ENCODE assay signal across 7 mouse cellular contexts in genomic region chr8:114074122-114074521, GRCm38 (mm10). TPM values are rescaled to one million over a fixed set of nuclear protein-coding genes. Genes with fewer than 3 reads are reported as not detected.
DNase-seq lines count a peak whose midpoint lies in the region; TF ChIP-seq lines count a peak whose summit lies in the region.

No protein-coding gene starts in this region.

- H3K9ac ChIP-seq in ES-Bruce4 (ENCODE audit: low read depth, poor library complexity, severe bottlenecking), result no peak overlapping the region

- H3K9me3 ChIP-seq in ES-Bruce4 (replicated peaks; ENCODE audit: control insufficient read depth, insufficient read depth, low read length, poor library complexity, severe bottlenecking), result no peaks in the 10 kb centered on the region

- TF ChIP-seq EP300 in ES-Bruce4 (IDR thresholded peaks at IDR 0.05; ENCODE audit: insufficient read depth, low read depth, low read length), result no peak

- H3K27ac ChIP-seq in ES-Bruce4 (ENCODE audit: insufficient read depth, low read length), result no peak overlapping the region

- intact Hi-C loops in left cerebral cortex, postnatal 4 days (cut with DNase I), result no loop called here
- intact Hi-C loops in left cerebral cortex, postnatal 10 days (cut with DNase I), result no loop called here
- intact Hi-C loops in left cerebral cortex, postnatal 25 days (cut with DNase I), result no loop called here

- peak; percentile 34 for DNase-seq in left cerebral cortex, postnatal 4 days
- no peak for DNase-seq in left cerebral cortex, postnatal 10 days (ENCODE audit: extremely low spot score in 1 of 2, low spot score in 2 of 2)
- peak; percentile 30 for DNase-seq in adrenal gland, postnatal 10 days
- peak; percentile 13 for DNase-seq in forelimb bud, embryonic 11.5 days (ENCODE audit: low read depth, low spot score)
- DNase-seq in retina, embryonic 14.5 days (ENCODE audit: low spot score), result peak; percentile 44
- DNase-seq in left cerebral cortex, postnatal 25 days (ENCODE audit: low spot score in 2 of 2), result no peak

- H3K4me3 ChIP-seq in ES-Bruce4 (ENCODE audit: low read depth, low read length), result no peak overlapping the region

- H3K27me3 ChIP-seq in ES-Bruce4 (ENCODE audit: control insufficient read depth, insufficient read depth, low read length, poor library complexity, severe bottlenecking), result no peaks in the 10 kb centered on the region

- no peaks in the 10 kb centered on the region for H3K4me1 ChIP-seq in ES-Bruce4 (ENCODE audit: control insufficient read depth, insufficient read depth, low read length)

- no peaks in the 10 kb centered on the region for H3K36me3 ChIP-seq in ES-Bruce4 (ENCODE audit: control insufficient read depth, insufficient read depth, low read length, poor library complexity, severe bottlenecking)

- no peak for TF ChIP-seq POLR2A in ES-Bruce4 (IDR thresholded peaks at IDR 0.05; ENCODE audit: insufficient read depth, low read length)

- peak; percentile 87 for TF ChIP-seq CTCF in ES-Bruce4 (IDR thresholded peaks at IDR 0.05; ENCODE audit: low read depth, low read length)

RNA-seq across cellular contexts. Expression of gene Nudt7, which starts 59.2 kb away (rescaled TPM):
- total RNA-seq in left cerebral cortex, postnatal 4 days (2021), result 1 to 10 TPM; 1.0 to 1.8 TPM
- 1 to 10 TPM; 3.8 to 4.8 TPM for total RNA-seq in left cerebral cortex, postnatal 10 days (2021)
- 8.8 and 9.0 TPM in 2 replicates for polyA plus RNA-seq in ES-Bruce4 (2011; ENCODE audit: insufficient read depth, insufficient read length, low read depth, missing spikeins)
- total RNA-seq in adrenal gland, postnatal 10 days (2021), result 10 to 100 TPM; 68.9 to 77.9 TPM
- total RNA-seq in left cerebral cortex, postnatal 25 days (2021), result 1 to 10 TPM; 4.2 to 4.8 TPM

Comparison
In these comparisons a context has a peak if more than half of its experiments do, and no peak if none do; other contexts are left out.
1. DNase-seq: peak in left cerebral cortex, postnatal 4 days (single experiment), adrenal gland, postnatal 10 days (single experiment), forelimb bud, embryonic 11.5 days (single experiment) and retina, embryonic 14.5 days (single experiment); none in left cerebral cortex, postnatal 10 days (0 of 2) and left cerebral cortex, postnatal 25 days (0 of 2).
2. RNA of gene Nudt7, which starts 59.2 kb away (total RNA-seq): 68.9 to 77.9 TPM in adrenal gland, postnatal 10 days; 4.2 to 4.8 TPM in left cerebral cortex, postnatal 25 days, 3.8 to 4.8 TPM in left cerebral cortex, postnatal 10 days and 1.0 to 1.8 TPM in left cerebral cortex, postnatal 4 days; every median in the first group is over 10 times any median in the second.